Mouse (Mus musculus): ENCODE measurements around the gene Otud4.

DNA sequence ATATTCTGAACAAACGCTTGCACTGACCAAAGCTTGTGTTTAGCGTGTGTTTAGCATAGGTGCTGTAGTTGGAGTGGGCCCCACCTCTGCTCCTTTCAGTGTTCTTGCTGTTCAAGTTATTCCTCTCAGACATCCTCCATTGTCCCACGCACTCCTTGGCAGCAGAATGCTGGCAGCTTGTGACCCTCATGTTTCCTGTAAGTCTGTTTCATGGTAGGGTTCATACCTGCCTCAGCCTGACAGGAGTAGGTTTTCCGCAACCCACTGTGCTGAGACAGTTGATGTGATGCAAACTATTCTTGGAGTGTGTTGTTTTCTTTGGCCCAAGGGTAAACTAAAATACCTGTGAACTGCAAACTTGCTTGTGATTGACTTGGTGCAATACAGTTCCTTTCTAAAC is 37.0 kb downstream of the Otud4 start:
- TF ChIP-seq CTCF (IDR thresholded peaks at IDR 0.05; ENCODE audit: low read depth) (no peak), EP300 (IDR thresholded peaks at IDR 0.05; ENCODE audit: low read depth) (no peak)

Data from heart, postnatal 0 days (tissue).